Mouse (Mus musculus) lung, postnatal 0 days (tissue): Measurements from ENCODE around the gene Cdc42bpg.

Experiments used
- CTCF ChIP-seq: IDR thresholded peaks from 2 replicates; pipeline ENCODE4 v1.5.1; 2016; ENCODE audit warnings: antibody characterized with exemption, mild to moderate bottlenecking
- EP300 ChIP-seq: IDR thresholded peaks from 2 replicates; pipeline ENCODE4 v1.6.1; 2016; ENCODE audit warnings: antibody characterized with exemption, mild to moderate bottlenecking, control low read depth

DNA sequence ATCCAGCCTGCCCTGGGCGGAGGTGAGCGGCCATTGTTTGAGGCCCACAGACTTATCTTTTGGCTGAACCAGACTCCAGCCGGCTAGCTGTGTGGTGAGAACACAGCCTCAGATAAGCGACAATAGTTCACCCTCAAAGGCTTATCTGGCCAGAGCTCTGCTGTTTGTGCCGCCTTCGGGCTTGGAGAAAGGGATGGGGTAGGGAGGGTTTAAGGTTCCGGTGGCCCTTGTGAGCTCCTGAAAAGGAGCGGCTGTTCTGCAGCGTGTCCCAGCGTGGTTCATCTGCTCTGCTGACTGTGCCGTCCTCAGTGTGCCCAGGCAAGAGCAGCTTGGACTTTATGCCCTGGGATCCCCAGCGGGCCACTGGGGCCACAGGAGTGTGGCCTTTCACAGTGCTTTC, 21.8 kb upstream of the Cdc42bpg start:
- TF ChIP-seq CTCF (no peak), EP300 (no peak)
